Mouse (Mus musculus): ENCODE data around the gene Fosb. TPM values are rescaled to one million over a fixed set of nuclear protein-coding genes. Genes with fewer than 3 reads are reported as not detected.

Fosb gene
- polyA plus RNA-seq (2016; fragmentation: Nextera tagmentation; extraction: Ambion mirVana): 0.10 TPM in 1 of 2 replicates, not detected in the other

DNA sequence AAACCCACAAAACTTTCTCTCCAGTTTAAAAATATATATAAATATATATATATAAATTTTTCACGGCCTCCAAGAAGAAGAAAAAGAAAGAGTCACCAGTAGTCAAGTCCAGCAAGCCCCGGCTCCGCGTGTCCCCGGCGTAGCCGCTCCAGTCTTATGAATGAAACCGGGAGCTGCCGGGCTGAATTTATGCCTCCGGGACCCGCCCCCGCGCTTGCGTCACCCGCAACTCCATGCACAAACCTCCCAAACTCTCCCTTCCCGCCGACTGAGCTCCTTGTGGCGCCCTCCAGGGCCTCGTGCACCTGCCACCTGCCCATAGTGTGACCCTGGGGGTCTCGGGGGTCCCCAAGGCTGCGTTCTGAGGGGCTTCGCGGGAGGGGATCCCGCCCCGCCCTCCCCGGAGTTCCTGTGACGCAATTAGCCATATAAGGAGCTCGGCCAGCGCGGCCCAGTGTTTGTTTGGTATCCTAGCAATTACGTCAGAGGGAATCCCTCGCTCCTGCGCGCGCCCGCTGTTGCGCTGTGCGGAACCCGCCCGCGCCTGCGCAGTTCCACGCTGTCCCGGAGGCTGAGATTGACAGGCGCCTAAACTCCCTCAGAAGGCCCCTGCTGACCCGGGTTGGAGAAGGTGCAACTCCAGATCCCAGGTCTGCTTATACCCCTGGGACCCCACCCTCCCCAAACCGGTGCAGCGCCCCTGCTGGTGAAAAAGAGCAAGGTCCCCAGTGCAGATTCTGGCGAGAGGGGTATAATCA lies at the start of gene Fosb:
Gene Fosb, minus strand, starts transcription at position 168 of the 758 bp plus-strand sequence.
- DNase-seq (ENCODE audit: extremely low spot score, low spot score): peak; percentile 94
- H3K4me3 ChIP-seq: peak within 1 kb of the TSS; percentile 78
- under 1% methylated on average over 49 of the region's 49 CpGs for WGBS
- no peaks in the 10 kb centered on the region for H3K9me3 ChIP-seq
- H3K27ac ChIP-seq: peak within 1 kb of the TSS; percentile 77
- peaks cover 36% of the 10 kb centered on the region for H3K4me1 ChIP-seq
- H3K27me3 ChIP-seq (ENCODE audit: poor library complexity, severe bottlenecking): peaks cover 61% of the 10 kb centered on the region
- H3K36me3 ChIP-seq (replicated peaks): no peaks in the 10 kb centered on the region

- Histone ChIP-seq H3K9me3 (no peaks in the 10 kb centered on the region), H3K4me1 (peaks cover 56% of the 10 kb centered on the region), H3K27ac (peak within 1 kb of the TSS; percentile 92), H3K4me3 (peak within 1 kb of the TSS; percentile 88), H3K36me3 (replicated peaks) (peaks cover 36% of the 10 kb centered on the region), H3K27me3 (ENCODE audit: poor library complexity, severe bottlenecking) (peaks cover 18% of the 10 kb centered on the region)
- WGBS: under 1% methylated on average over 31 of the region's 31 CpGs
- peak; percentile 86 for DNase-seq (ENCODE audit: extremely low spot score, low spot score)
Observed at GRCm38 (mm10) chr7:19359299-19359891, 49.5 kb upstream of the Fosb start, which contains the start of the genes Cd3eap and Ppp1r13l. TSS of gene Cd3eap (minus strand) at chr7:19359483. TSS of gene Ppp1r13l (plus strand) at chr7:19359749.

DNA sequence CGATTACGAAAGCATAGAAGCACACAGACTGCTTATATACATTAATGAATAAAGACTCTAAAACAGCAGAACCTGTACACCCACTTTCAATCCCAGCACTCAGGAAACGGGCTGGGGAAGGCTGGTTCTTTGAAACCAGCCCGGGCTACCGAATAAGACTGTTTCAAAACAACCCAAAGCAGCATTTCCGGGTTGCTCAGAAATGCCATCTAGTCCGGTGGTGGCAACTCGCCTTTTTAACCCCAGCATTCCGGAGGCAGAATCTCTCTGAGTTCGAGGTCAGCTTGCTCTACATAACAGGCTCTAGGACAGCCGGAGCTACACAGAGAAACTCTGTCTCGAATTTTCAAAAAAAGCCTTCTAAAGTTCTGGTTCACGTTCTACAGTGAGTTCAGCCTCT lies 48.8 kb upstream of the Fosb start:
- Histone ChIP-seq H3K27me3 (ENCODE audit: poor library complexity, severe bottlenecking) (peaks cover 14% of the 10 kb centered on the region), H3K9me3 (no peaks in the 10 kb centered on the region), H3K4me3 (peak overlapping the region; percentile 88), H3K27ac (peak overlapping the region; percentile 92), H3K36me3 (replicated peaks) (peaks cover 43% of the 10 kb centered on the region), H3K4me1 (peaks cover 49% of the 10 kb centered on the region)
- DNase-seq (ENCODE audit: extremely low spot score, low spot score): no peak
- WGBS: 26% methylated on average over 13 of the region's 13 CpGs

DNA sequence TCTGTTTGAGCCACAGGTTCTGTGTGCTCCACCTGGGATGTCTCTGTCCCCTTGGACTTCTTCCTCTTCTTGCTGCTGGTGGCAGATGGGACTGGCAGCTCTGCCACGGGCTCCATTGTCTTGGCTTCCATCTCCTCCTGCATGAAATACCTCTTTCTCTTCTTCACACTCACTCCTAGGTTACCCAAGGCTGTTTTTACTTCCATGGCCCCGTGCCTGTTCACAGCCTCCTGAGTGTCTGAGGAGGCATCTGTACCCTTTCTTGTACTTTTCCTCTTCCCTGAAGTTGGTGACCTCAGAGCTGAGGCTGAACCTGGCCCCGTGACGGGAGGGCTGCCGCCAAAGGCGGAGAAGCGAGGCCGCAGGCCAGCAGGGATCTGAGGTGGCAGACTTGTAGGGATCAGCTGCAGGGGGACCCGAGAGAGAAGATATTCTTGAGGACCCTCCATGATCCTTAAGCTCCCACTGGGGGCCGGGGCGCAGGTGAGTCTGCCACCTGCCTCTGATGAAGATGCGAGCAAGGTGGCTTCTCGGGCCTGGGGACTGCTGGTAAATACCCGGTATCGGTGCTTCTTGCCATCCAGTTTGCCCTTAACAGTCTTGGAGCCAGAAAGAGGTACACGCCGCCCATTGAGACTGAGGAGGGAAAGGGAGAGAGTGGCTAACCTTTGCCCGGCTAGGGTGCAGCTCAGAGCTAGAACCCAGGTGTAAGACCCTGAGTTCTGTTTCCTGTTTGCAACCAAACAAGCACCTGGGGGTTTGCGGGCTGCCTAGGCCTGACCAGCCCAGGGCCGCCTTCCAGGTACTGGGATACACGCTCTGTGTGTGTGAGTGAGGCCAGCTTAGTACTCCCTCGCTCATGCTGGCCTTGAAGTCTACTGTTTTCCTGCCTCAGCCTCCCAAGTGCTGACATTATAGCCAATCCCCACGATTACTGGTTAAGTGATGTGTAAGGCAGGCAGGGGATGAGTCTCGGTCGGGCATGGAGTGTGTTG lies 47.8 kb upstream of the Fosb start:
- Histone ChIP-seq H3K27ac (no peak overlapping the region), H3K27me3 (ENCODE audit: poor library complexity, severe bottlenecking) (peaks cover 5% of the 10 kb centered on the region), H3K4me1 (peaks cover 45% of the 10 kb centered on the region), H3K9me3 (no peaks in the 10 kb centered on the region), H3K36me3 (replicated peaks) (peaks cover 53% of the 10 kb centered on the region), H3K4me3 (peak overlapping the region; percentile 88)
- DNase-seq (ENCODE audit: extremely low spot score, low spot score): no peak
- WGBS: 93% methylated on average over 25 of the region's 25 CpGs

DNA sequence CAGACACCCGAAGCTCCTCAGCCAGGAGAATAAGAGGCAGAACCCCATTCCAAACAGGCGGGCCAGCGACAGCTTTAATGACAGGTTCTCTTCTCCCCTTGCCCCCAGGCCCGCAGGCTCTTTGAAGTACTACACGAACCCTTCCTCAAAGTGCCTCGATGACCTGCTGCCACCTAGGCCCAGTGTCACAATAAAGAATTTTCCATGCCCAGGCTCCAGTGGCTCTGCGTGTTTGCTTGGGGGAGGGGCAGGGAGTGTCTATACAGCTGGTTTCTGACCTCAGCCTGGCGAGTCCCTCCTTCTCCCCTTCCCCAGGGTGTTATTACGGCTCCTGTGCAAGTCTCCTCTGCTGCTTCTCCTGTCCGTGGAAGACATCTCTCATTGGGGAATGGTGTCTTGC lies 46.5 kb upstream of the Fosb start:
- DNase-seq (ENCODE audit: extremely low spot score, low spot score): no peak
- no peaks in the 10 kb centered on the region for H3K9me3 ChIP-seq
- WGBS: 81% methylated on average over 10 of the region's 10 CpGs
- H3K27me3 ChIP-seq (ENCODE audit: poor library complexity, severe bottlenecking): no peaks in the 10 kb centered on the region
- peaks cover 31% of the 10 kb centered on the region for H3K4me1 ChIP-seq
- no peak overlapping the region for H3K4me3 ChIP-seq
- H3K36me3 ChIP-seq (replicated peaks): peaks cover 66% of the 10 kb centered on the region
- H3K27ac ChIP-seq: no peak overlapping the region

DNA sequence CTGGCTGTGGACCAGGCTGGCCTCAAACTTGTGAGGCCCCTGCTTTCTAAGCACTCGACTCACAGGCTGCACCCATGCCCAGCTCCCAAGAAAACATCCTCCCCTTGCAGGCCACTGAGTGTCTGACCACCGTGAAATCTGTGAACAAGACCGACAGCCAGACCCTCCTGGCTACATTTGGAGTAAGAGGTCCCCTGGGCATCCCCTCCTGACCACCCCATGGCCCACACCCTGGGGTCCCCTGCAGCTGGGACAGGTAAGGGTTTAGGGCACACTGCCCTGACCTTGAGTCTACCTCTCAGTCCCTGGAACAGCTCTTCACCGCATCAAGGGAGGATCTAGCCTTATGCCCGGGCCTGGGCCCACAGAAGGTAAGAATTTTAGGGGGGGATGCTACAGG lies 45.1 kb upstream of the Fosb start:
- WGBS: 95% methylated on average over 5 of the region's 5 CpGs
- H3K4me1 ChIP-seq: peaks cover 18% of the 10 kb centered on the region

GRCm38 (mm10) chr7:19350221-19350620 lies 40.4 kb upstream of the Fosb start:
- H3K27me3 ChIP-seq (ENCODE audit: poor library complexity, severe bottlenecking): no peaks in the 10 kb centered on the region
- no peak for DNase-seq (ENCODE audit: extremely low spot score, low spot score)
- H3K9me3 ChIP-seq: no peaks in the 10 kb centered on the region
- H3K4me3 ChIP-seq: no peak overlapping the region
- 96% methylated on average over 8 of the region's 8 CpGs for WGBS
- peaks cover 71% of the 10 kb centered on the region for H3K36me3 ChIP-seq (replicated peaks)
- peaks cover 12% of the 10 kb centered on the region for H3K4me1 ChIP-seq
- no peak overlapping the region for H3K27ac ChIP-seq

More for the DNA sequence above, 45.1 kb upstream of the Fosb start:
- no peak overlapping the region for H3K4me3 ChIP-seq
- H3K27me3 ChIP-seq (ENCODE audit: poor library complexity, severe bottlenecking): no peaks in the 10 kb centered on the region
- DNase-seq (ENCODE audit: extremely low spot score, low spot score): no peak
- H3K27ac ChIP-seq: no peak overlapping the region
- H3K36me3 ChIP-seq (replicated peaks): peaks cover 78% of the 10 kb centered on the region
- H3K9me3 ChIP-seq: no peaks in the 10 kb centered on the region

DNA sequence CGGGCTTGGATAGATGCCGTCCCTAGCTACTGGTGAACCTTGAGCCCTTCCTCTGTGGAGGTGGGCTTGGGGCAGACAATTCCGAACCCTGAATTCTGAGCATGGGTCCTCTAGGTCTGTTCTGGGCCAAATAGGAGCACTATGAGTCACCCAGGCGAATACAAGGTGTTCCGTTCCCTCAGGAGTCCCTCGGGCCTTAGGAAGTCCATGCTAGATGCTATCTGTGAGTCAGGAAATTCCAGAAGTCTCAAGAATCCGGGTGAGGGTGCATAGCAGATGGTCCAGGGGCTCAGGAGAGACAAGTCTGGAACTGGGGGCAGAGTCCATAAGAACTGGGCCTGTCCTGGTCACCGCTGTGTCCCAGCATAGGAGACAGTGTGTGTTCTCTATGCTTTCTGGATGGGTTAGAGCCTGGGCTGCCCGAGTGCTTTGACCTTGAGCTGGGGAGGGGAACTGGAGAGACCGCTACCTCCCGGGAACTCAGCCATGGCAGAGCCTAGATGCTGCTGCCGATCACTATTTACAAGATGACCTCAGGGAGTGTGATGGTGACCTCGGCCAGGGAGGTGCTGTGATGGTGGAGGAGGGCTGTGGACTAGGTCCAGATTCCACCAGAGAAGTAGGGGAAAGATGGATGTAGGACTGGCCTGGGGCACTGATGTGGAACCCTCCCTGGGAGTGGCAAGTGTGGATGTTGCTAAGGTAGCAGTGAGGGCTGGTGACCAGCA lies 39.5 kb upstream of the Fosb start:
- H3K4me3 ChIP-seq: no peak overlapping the region
- peaks cover 62% of the 10 kb centered on the region for H3K36me3 ChIP-seq (replicated peaks)
- H3K27me3 ChIP-seq (ENCODE audit: poor library complexity, severe bottlenecking): no peaks in the 10 kb centered on the region
- DNase-seq (ENCODE audit: extremely low spot score, low spot score): no peak
- WGBS: 92% methylated on average over 13 of the region's 13 CpGs
- no peaks in the 10 kb centered on the region for H3K9me3 ChIP-seq
- no peak overlapping the region for H3K27ac ChIP-seq
- H3K4me1 ChIP-seq: peaks cover 17% of the 10 kb centered on the region

- peaks cover 22% of the 10 kb centered on the region for H3K36me3 ChIP-seq (replicated peaks)
- no peaks in the 10 kb centered on the region for H3K9me3 ChIP-seq
- peak overlapping the region; percentile 94 for H3K27ac ChIP-seq
- WGBS: under 1% methylated on average over 31 of the region's 31 CpGs
- H3K4me3 ChIP-seq: peak overlapping the region; percentile 75
- peak; percentile 95 for DNase-seq (ENCODE audit: extremely low spot score, low spot score)
- H3K27me3 ChIP-seq (ENCODE audit: poor library complexity, severe bottlenecking): peaks cover 17% of the 10 kb centered on the region
- peaks cover 46% of the 10 kb centered on the region for H3K4me1 ChIP-seq
Observed at GRCm38 (mm10) chr7:19344938-19345471, 35.2 kb upstream of the Fosb start.

DNA sequence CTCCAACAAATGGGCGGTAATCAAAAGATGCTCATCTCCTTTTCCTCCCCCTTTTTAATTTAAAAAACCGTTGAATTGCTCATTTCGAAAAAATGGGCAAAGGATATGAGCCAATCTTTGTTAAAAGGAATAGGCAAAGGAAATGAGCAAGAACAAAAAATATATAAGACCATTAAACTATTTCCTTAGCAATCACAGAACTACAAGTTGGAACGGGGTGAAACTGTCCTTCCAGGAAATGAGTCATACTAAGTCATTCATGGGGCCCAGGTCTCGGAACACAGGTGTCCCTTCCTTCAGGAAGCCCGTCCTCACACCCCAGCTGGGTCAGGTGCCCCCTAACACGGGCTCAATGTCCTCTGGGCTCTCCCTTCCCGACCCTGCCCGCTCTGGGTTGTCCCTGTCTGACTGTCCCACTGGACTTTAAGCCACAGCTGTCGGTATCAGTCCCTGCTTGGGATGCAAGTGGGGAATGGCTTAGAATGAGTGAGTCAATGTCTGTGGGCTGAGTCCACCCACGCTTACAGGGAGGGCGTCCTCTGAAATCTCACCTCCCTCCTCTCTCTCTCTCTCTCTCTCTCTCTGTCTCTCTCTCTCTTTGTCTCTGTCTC lies 34.5 kb upstream of the Fosb start, which contains the start of gene Ercc1:
Gene Ercc1, plus strand, starts transcription at position 542 of the 611 bp plus-strand sequence.
- no peaks in the 10 kb centered on the region for H3K9me3 ChIP-seq
- WGBS: 29% methylated on average over 12 of the region's 12 CpGs
- peaks cover 15% of the 10 kb centered on the region for H3K36me3 ChIP-seq (replicated peaks)
- H3K27me3 ChIP-seq (ENCODE audit: poor library complexity, severe bottlenecking): peaks cover 17% of the 10 kb centered on the region
- H3K4me3 ChIP-seq: peak within 1 kb of the TSS; percentile 75
- no peak for DNase-seq (ENCODE audit: extremely low spot score, low spot score)
- peaks cover 46% of the 10 kb centered on the region for H3K4me1 ChIP-seq
- peak within 1 kb of the TSS; percentile 94 for H3K27ac ChIP-seq

GRCm38 (mm10) chr7:19343210-19343808 lies 33.5 kb upstream of the Fosb start:
- no peak overlapping the region for H3K27ac ChIP-seq
- H3K4me3 ChIP-seq: peak overlapping the region; percentile 64
- peaks cover 5% of the 10 kb centered on the region for H3K36me3 ChIP-seq (replicated peaks)
- peaks cover 21% of the 10 kb centered on the region for H3K27me3 ChIP-seq (ENCODE audit: poor library complexity, severe bottlenecking)
- DNase-seq (ENCODE audit: extremely low spot score, low spot score): peak; percentile 78
- H3K4me1 ChIP-seq: peaks cover 46% of the 10 kb centered on the region
- no peaks in the 10 kb centered on the region for H3K9me3 ChIP-seq
- 3% methylated on average over 11 of the region's 11 CpGs for WGBS
